Mouse (Mus musculus) lung, embryonic 14.5 days (tissue): ENCODE measurements at regions not wholly inside any gene's neighbourhood (a gene's known extent, or its start where the extent isn't known, plus 50 kb on each side); places are given as distances from the start of the nearest gene placed in this dataset.

Source experiments
- ATAC-seq: fragments of 200-750 bp; cut with Nextera tagmentation; 2 replicates; pipeline ENCODE4 v1.8.0; 2017; ENCODE audit warnings: mild to moderate bottlenecking, moderate TSS enrichment, moderate library complexity; ENCODE audit not compliant: insufficient read depth
- DNase-seq: peaks from one replicate; pipeline ENCODE4 v3.0.0-alpha.2; 2015
- H3K27ac ChIP-seq: fragments of 300-500 bp; sonication (generic); 2 replicates; pipeline ENCODE4 v1.5.1; 2014; ENCODE audit warnings: low read depth, mild to moderate bottlenecking, moderate library complexity
- H3K27me3 ChIP-seq: fragments of 300-500 bp; sonication (generic); 2 replicates; pipeline ENCODE4 v1.6.1; 2014; ENCODE audit warnings: low read length, control low read depth; ENCODE audit not compliant: insufficient read depth
- H3K36me3 ChIP-seq: fragments of 300-500 bp; sonication (generic); 2 replicates; pipeline ENCODE4 v1.6.1; 2014; ENCODE audit warnings: control low read depth; ENCODE audit not compliant: insufficient read depth
- H3K4me1 ChIP-seq: fragments of 300-500 bp; sonication (generic); 2 replicates; pipeline ENCODE4 v1.6.1; 2014; ENCODE audit warnings: antibody characterized with exemption, control low read depth; ENCODE audit not compliant: insufficient read depth
- H3K4me2 ChIP-seq: fragments of 300-500 bp; sonication (generic); 2 replicates; pipeline ENCODE4 v1.6.1; 2014; ENCODE audit warnings: mild to moderate bottlenecking
- H3K4me3 ChIP-seq: fragments of 300-500 bp; sonication (generic); 2 replicates; pipeline ENCODE4 v1.5.1; 2014; ENCODE audit warnings: low read depth, low read length
- H3K9ac ChIP-seq: fragments of 300-500 bp; sonication (generic); 2 replicates; pipeline ENCODE4 v1.6.1; 2014
- H3K9me3 ChIP-seq: fragments of 300-500 bp; sonication (generic); 2 replicates; pipeline ENCODE4 v1.6.1; 2016; ENCODE audit warnings: low read depth, low read length, control low read depth
- CTCF ChIP-seq: IDR thresholded peaks from 2 replicates; pipeline ENCODE4 v1.5.1; 2016; ENCODE audit warnings: antibody characterized with exemption, low read depth
- WGBS: fragments of 180-500 bp; shearing (Covaris S2); extraction: QIAGEN DNeasy Blood & Tissue Kit; methylation state at CpG from one replicate; pipeline ENCODE4 v1.1.7; 2014; 5-methylcytosine and 5-hydroxymethylcytosine counted together

DNA sequence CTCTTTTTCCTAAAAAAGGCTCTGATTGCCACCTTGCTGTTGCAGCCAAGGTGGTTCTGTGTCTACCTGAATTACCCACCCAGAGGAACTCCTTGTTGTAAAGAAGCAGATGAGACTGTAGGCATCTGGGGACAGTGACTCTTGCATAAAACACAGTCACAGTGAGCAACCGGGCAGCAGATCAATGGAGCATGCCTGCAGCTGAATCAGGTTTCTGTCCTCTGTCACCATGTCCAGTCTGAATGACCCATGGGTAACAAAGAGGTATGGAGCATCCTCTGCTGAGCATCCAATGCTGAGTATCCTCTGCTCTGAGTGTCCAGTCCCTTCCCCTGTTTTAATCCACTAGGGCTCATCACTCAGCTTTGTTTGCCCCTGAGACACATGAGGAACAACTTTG lies 172.1 kb upstream of the Ankrd50 start:
- no peak overlapping the region for H3K4me3 ChIP-seq
- 96% methylated on average over 1 of the region's 1 CpGs for WGBS
- no peak overlapping the region for H3K9ac ChIP-seq
- H3K4me1 ChIP-seq = no peaks in the 10 kb centered on the region
- no peaks in the 10 kb centered on the region for H3K9me3 ChIP-seq
- no peak for ATAC-seq
- H3K4me2 ChIP-seq = no peak overlapping the region
- no peaks in the 10 kb centered on the region for H3K36me3 ChIP-seq
- no peak overlapping the region for H3K27ac ChIP-seq
- no peak for TF ChIP-seq CTCF
- no peaks in the 10 kb centered on the region for H3K27me3 ChIP-seq
- no peak for DNase-seq

DNA sequence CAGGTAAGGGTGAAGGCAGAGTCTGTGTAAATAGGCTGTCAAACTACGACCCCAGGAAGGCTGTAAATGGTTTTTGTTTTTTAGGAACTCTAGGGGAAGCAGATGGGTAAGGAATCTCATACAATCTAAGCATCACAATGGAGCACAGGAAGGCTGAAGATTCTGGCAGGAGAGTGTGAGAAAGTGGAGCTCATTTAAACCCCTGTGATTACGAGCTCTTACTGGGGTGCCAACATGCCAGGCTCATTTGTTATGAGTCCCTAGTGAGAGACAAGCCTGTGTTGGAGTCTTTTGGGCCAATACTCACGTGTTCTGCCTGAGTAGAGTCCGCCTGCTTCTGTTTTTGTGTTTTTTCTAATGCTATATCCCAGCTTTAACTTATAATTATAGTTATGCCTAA lies 169.3 kb upstream of the Ankrd50 start:
- no peak for ATAC-seq
- no peak for DNase-seq
- no peak overlapping the region for H3K9ac ChIP-seq
- H3K4me3 ChIP-seq = no peak overlapping the region
- H3K4me2 ChIP-seq = no peak overlapping the region
- TF ChIP-seq CTCF = no peak
- no peak overlapping the region for H3K27ac ChIP-seq
- no peaks in the 10 kb centered on the region for H3K27me3 ChIP-seq
- no peaks in the 10 kb centered on the region for H3K36me3 ChIP-seq
- H3K9me3 ChIP-seq = no peaks in the 10 kb centered on the region
- 67% methylated on average over 4 of the region's 4 CpGs for WGBS
- no peaks in the 10 kb centered on the region; the same call in 1 of the 2 replicates for H3K4me1 ChIP-seq

DNA sequence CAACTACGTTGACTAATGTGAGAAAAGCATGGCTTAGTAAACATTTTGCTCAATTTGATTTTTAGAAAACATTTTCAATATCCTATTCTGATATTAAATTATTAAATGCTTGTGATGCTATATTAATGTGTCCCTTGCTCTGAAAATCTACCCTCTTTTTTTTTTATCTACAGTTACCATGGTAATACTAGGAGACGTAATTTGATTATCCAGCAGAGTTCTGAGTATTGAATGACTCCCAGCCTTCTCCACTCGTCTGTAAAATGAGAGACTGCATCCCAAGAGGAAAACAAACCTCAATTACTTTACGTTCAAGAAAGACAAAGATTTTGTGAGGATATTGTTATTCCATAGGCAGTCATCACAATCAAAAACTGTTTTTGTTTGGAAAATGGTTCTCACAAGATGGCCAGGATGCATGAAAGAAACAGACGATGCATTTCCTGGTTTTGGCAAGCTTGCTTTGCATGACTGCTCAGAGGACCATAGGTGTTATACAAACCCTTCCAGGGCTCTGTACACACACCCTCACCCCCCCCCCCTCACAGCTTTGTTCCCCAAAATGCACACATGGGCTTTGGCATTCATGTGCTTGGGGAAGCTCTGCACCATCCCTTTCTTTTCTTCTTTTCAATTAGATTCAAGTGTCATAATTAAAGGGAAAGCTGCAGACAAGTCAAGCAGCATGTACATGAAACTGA lies 168.5 kb upstream of the Ankrd50 start:
- Histone ChIP-seq H3K4me3 (no peak overlapping the region), H3K36me3 (no peaks in the 10 kb centered on the region), H3K27me3 (no peaks in the 10 kb centered on the region), H3K4me2 (no peak overlapping the region), H3K9me3 (no peaks in the 10 kb centered on the region), H3K4me1 (peaks cover 5% of the 10 kb centered on the region; the same call in 1 of the 2 replicates), H3K27ac (no peak overlapping the region), H3K9ac (no peak overlapping the region)
- ATAC-seq = no peak
- no peak for DNase-seq
- TF ChIP-seq CTCF = no peak
- WGBS = 59% methylated on average over 5 of the region's 5 CpGs

DNA sequence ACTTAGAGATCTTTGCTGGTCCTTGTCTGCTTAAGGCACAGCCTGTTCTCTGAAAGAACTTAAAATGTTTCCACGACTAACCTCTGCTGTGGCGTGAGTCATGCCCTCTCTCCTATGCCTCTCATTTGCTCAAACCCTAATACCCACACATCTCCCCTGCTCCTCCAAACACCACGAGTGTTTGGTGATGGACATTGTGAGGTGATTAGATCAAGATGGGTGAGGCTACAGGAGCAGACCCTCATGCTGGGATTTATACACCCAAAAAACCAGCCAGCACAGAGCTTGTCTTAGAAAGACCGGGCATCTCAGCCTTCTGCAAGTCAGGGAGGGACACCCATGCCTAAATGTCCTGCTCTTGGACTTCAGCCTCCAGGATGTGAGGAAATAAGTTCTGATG lies 165.5 kb upstream of the Ankrd50 start:
- ATAC-seq = no peak
- WGBS = 45% methylated on average over 4 of the region's 4 CpGs

DNA sequence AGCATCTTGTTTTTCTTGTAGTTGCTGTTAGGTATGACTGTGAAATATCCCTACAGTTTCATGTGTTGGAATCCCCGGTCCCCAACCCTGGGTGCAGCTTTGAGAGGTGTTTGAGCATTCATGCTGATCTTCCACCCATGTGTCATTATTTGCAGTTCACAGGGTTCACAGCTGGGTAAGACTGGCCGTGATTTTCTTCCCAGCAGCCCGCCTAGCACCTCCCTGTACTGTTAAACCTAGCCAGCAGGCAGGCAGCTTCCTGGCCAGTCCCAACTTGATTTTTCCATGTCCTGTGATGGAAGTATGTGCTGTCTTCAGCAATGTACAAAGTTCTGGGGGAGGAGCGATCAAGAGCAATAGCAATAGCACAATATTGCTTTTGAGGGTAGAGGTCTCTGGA lies 164.0 kb upstream of the Ankrd50 start:
- no peak overlapping the region for H3K4me2 ChIP-seq
- DNase-seq (no peak), ATAC-seq (peak; percentile 32; the same call in 1 of the 2 replicates)
- H3K36me3 ChIP-seq = no peaks in the 10 kb centered on the region
- no peak overlapping the region for H3K27ac ChIP-seq
- 51% methylated on average over 4 of the region's 4 CpGs for WGBS
- no peak overlapping the region for H3K4me3 ChIP-seq
- no peak overlapping the region for H3K9ac ChIP-seq
- H3K27me3 ChIP-seq = no peaks in the 10 kb centered on the region
- peaks cover 5% of the 10 kb centered on the region; the same call in 1 of the 2 replicates for H3K4me1 ChIP-seq
- no peaks in the 10 kb centered on the region for H3K9me3 ChIP-seq
- TF ChIP-seq CTCF = no peak

More for the DNA sequence above, 165.5 kb upstream of the Ankrd50 start:
- H3K27me3 ChIP-seq = no peaks in the 10 kb centered on the region
- H3K36me3 ChIP-seq = no peaks in the 10 kb centered on the region
- H3K4me3 ChIP-seq = no peak overlapping the region
- H3K4me2 ChIP-seq = no peak overlapping the region
- no peaks in the 10 kb centered on the region for H3K9me3 ChIP-seq
- no peak overlapping the region for H3K9ac ChIP-seq
- H3K27ac ChIP-seq = no peak overlapping the region
- DNase-seq = no peak
- TF ChIP-seq CTCF = no peak
- peaks cover 5% of the 10 kb centered on the region; the same call in 1 of the 2 replicates for H3K4me1 ChIP-seq

DNA sequence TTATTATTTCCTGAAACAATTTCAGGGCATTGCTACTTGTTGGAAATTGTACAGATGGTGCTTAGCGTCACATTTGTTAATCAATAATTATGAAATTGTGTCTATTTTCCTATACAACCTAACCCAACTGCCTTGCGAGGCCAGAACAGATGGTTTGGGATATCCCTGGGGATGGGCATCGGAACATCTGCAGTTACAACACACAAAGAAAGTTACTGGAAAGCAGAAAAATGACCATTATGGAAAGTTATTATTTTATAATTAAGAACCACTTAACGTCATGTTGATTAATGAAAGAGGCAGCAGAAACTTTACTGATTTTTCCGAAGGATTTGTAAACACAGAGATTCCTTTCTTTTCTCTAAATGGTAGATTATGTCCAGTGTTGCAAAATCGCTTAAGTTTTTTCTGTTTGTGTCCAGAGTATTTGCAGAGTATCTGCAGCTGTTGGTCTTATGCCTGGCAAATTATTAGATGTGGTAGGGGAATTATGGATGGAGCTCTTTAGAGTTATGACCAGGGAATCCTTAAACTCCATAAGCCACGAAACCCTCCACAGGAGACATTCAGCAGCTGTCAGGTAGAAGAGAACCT lies 163.2 kb upstream of the Ankrd50 start:
- no peak for TF ChIP-seq CTCF
- ATAC-seq (peak; percentile 87), DNase-seq (peak; percentile 87)
- no peak overlapping the region for H3K27ac ChIP-seq
- no peak overlapping the region for H3K4me3 ChIP-seq
- no peaks in the 10 kb centered on the region for H3K9me3 ChIP-seq
- WGBS = 41% methylated on average over 7 of the region's 7 CpGs
- no peaks in the 10 kb centered on the region for H3K27me3 ChIP-seq
- H3K4me1 ChIP-seq = peaks cover 5% of the 10 kb centered on the region; the same call in 1 of the 2 replicates
- no peak overlapping the region for H3K9ac ChIP-seq
- no peak overlapping the region for H3K4me2 ChIP-seq
- no peaks in the 10 kb centered on the region for H3K36me3 ChIP-seq

DNA sequence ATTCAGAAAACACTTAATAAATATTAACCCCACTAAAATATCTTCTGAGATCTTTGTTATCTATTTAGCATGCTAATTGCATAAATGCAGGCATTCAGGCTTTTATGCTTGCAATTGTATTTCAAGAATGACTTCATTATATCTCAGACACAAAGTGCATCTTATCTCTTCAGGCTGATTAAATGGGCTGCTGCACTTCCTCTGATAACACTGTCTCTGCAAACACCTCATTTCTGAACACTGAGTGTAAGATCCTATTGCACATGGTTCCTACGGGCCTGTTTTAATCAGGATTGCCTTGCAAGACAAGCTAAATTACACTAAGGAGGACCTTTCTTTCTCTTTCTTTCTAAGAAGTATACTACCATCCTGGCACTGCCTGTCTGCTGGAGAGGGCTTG lies 157.1 kb upstream of the Ankrd50 start:
- Histone ChIP-seq H3K4me2 (no peak overlapping the region), H3K9ac (no peak overlapping the region), H3K4me1 (no peaks in the 10 kb centered on the region), H3K27ac (no peak overlapping the region), H3K4me3 (no peak overlapping the region), H3K27me3 (no peaks in the 10 kb centered on the region), H3K9me3 (no peaks in the 10 kb centered on the region), H3K36me3 (no peaks in the 10 kb centered on the region)
- ATAC-seq (no peak), DNase-seq (no peak)
- no peak for TF ChIP-seq CTCF
- WGBS = 22% methylated on average over 1 of the region's 1 CpGs
